ENCODE assay signal across 8 mouse cellular contexts in genomic region chr6:125190816-125191215, GRCm38 (mm10). TPM values are rescaled to one million over a fixed set of nuclear protein-coding genes. Genes with fewer than 3 reads are reported as not detected.
DNase-seq lines count a peak whose midpoint lies in the region; ATAC-seq and TF ChIP-seq lines count a peak whose summit lies in the region.

No protein-coding gene starts in this region.

- TF ChIP-seq CTCF in lung, embryonic 14.5 days (IDR thresholded peaks at IDR 0.05; ENCODE audit: low read depth), result no peak

- peak; percentile 37 for DNase-seq in lung, embryonic 14.5 days
- DNase-seq in lung, postnatal 25 days (ENCODE audit: low spot score), result no peak
- no peak for DNase-seq in embryonic facial prominence, embryonic 10.5 days (ENCODE audit: low spot score)
- DNase-seq in cerebellum, postnatal 25 days, result no peak
- no peak for DNase-seq in retina, embryonic 14.5 days (ENCODE audit: low spot score)
- no peak for DNase-seq in left cerebral cortex, postnatal 25 days (ENCODE audit: low spot score in 2 of 2)

- no peaks in the 10 kb centered on the region for H3K9me3 ChIP-seq in lung, embryonic 14.5 days (ENCODE audit: low read depth, low read length)
- no peaks in the 10 kb centered on the region for H3K9me3 ChIP-seq in embryonic facial prominence, embryonic 10.5 days
- no peaks in the 10 kb centered on the region for H3K9me3 ChIP-seq in intestine, embryonic 15.5 days
- H3K9me3 ChIP-seq in neural tube, embryonic 14.5 days (ENCODE audit: control insufficient read depth, low read length), result no peaks in the 10 kb centered on the region

- ATAC-seq in lung, embryonic 14.5 days (ENCODE audit: insufficient read depth), result no peak
- ATAC-seq in intestine, embryonic 15.5 days, result no peak
- no peak for ATAC-seq in neural tube, embryonic 14.5 days (ENCODE audit: low read depth)

- no peaks in the 10 kb centered on the region for H3K27me3 ChIP-seq in lung, embryonic 14.5 days (ENCODE audit: insufficient read depth, low read length)
- no peaks in the 10 kb centered on the region for H3K27me3 ChIP-seq in embryonic facial prominence, embryonic 10.5 days (replicated peaks; ENCODE audit: low read depth, poor library complexity, severe bottlenecking)
- H3K27me3 ChIP-seq in intestine, embryonic 15.5 days (replicated peaks), result no peaks in the 10 kb centered on the region
- H3K27me3 ChIP-seq in neural tube, embryonic 14.5 days (ENCODE audit: control insufficient read depth, insufficient read depth, low read length), result no peaks in the 10 kb centered on the region

- H3K4me1 ChIP-seq in lung, embryonic 14.5 days (ENCODE audit: insufficient read depth), result peaks cover 6% of the 10 kb centered on the region; the same call in 1 of the 2 replicates
- H3K4me1 ChIP-seq in embryonic facial prominence, embryonic 10.5 days, result peaks cover 24% of the 10 kb centered on the region
- no peaks in the 10 kb centered on the region; the same call in 1 of the 2 replicates for H3K4me1 ChIP-seq in intestine, embryonic 15.5 days (replicated peaks)
- peaks cover 6% of the 10 kb centered on the region; the same call in 1 of the 2 replicates for H3K4me1 ChIP-seq in neural tube, embryonic 14.5 days (ENCODE audit: control insufficient read depth, insufficient read depth, low read length)

- peaks cover 62% of the 10 kb centered on the region for H3K36me3 ChIP-seq in lung, embryonic 14.5 days (ENCODE audit: insufficient read depth)
- H3K36me3 ChIP-seq in embryonic facial prominence, embryonic 10.5 days (replicated peaks), result peaks cover 67% of the 10 kb centered on the region
- H3K36me3 ChIP-seq in intestine, embryonic 15.5 days, result peaks cover 31% of the 10 kb centered on the region
- H3K36me3 ChIP-seq in neural tube, embryonic 14.5 days (ENCODE audit: control insufficient read depth, insufficient read depth, low read length), result peaks cover 21% of the 10 kb centered on the region

- H3K4me3 ChIP-seq in lung, embryonic 14.5 days (ENCODE audit: low read depth, low read length), result peak overlapping the region; percentile 71
- H3K4me3 ChIP-seq in embryonic facial prominence, embryonic 10.5 days, result peak overlapping the region; percentile 84
- H3K4me3 ChIP-seq in intestine, embryonic 15.5 days (replicated peaks), result peak overlapping the region; percentile 70
- peak overlapping the region; percentile 66 for H3K4me3 ChIP-seq in neural tube, embryonic 14.5 days (ENCODE audit: low read depth, low read length)

- peak overlapping the region; percentile 78 for H3K4me2 ChIP-seq in lung, embryonic 14.5 days
- H3K4me2 ChIP-seq in intestine, embryonic 15.5 days (replicated peaks), result peak overlapping the region; percentile 52
- H3K4me2 ChIP-seq in neural tube, embryonic 14.5 days (ENCODE audit: low read depth, low read length), result peak overlapping the region; percentile 90

- peak overlapping the region; percentile 100 for H3K27ac ChIP-seq in lung, embryonic 14.5 days (ENCODE audit: low read depth)
- peak overlapping the region; percentile 99 for H3K27ac ChIP-seq in embryonic facial prominence, embryonic 10.5 days (replicated peaks)
- peak overlapping the region; percentile 100 for H3K27ac ChIP-seq in intestine, embryonic 15.5 days
- peak overlapping the region; percentile 97; the same call in 1 of the 2 replicates for H3K27ac ChIP-seq in neural tube, embryonic 14.5 days (ENCODE audit: low read depth, low read length)

- intact Hi-C loops in left cerebral cortex, postnatal 25 days (cut with DNase I), result no loop called here

- H3K9ac ChIP-seq in lung, embryonic 14.5 days, result peak overlapping the region; percentile 84
- peak overlapping the region; percentile 67 for H3K9ac ChIP-seq in intestine, embryonic 15.5 days
- H3K9ac ChIP-seq in neural tube, embryonic 14.5 days (replicated peaks; ENCODE audit: low read depth, low read length), result peak overlapping the region; percentile 37

RNA-seq across cellular contexts. Expression of gene Ncapd2, which starts 0.7 kb away (rescaled TPM):
- polyA plus RNA-seq in lung, embryonic 14.5 days (2014; fragmentation: Nextera tagmentation; extraction: Ambion mirVana), result 151 and 167 TPM in 2 replicates
- 261 and 263 TPM in 2 replicates for polyA plus RNA-seq in embryonic facial prominence, embryonic 10.5 days (2016; fragmentation: Nextera tagmentation; extraction: Ambion mirVana)
- polyA plus RNA-seq in intestine, embryonic 15.5 days (2015; fragmentation: Nextera tagmentation; extraction: Ambion mirVana), result 83.3 and 96.9 TPM in 2 replicates
- polyA plus RNA-seq in neural tube, embryonic 14.5 days (2014; fragmentation: Nextera tagmentation; extraction: Ambion mirVana), result 22.6 and 46.4 TPM in 2 replicates
- 10 to 100 TPM; 18.9 to 25.6 TPM for total RNA-seq in left cerebral cortex, postnatal 25 days (2021)

RNA-seq across cellular contexts. Expression of gene Mrpl51, which starts 0.8 kb away (rescaled TPM):
- polyA plus RNA-seq in lung, embryonic 14.5 days (2014; fragmentation: Nextera tagmentation; extraction: Ambion mirVana), result 202 and 205 TPM in 2 replicates
- 207 and 214 TPM in 2 replicates for polyA plus RNA-seq in embryonic facial prominence, embryonic 10.5 days (2016; fragmentation: Nextera tagmentation; extraction: Ambion mirVana)
- polyA plus RNA-seq in intestine, embryonic 15.5 days (2015; fragmentation: Nextera tagmentation; extraction: Ambion mirVana), result 267 and 273 TPM in 2 replicates
- polyA plus RNA-seq in neural tube, embryonic 14.5 days (2014; fragmentation: Nextera tagmentation; extraction: Ambion mirVana), result 135 and 138 TPM in 2 replicates
- total RNA-seq in left cerebral cortex, postnatal 25 days (2021), result 10 to 100 TPM; 70.4 to 73.6 TPM

RNA-seq across cellular contexts. Expression of gene Vamp1, which starts 24.5 kb away (rescaled TPM):
- polyA plus RNA-seq in lung, embryonic 14.5 days (2014; fragmentation: Nextera tagmentation; extraction: Ambion mirVana), result 2.4 and 2.6 TPM in 2 replicates
- polyA plus RNA-seq in embryonic facial prominence, embryonic 10.5 days (2016; fragmentation: Nextera tagmentation; extraction: Ambion mirVana), result 2.6 and 3.1 TPM in 2 replicates
- 4.6 and 5.3 TPM in 2 replicates for polyA plus RNA-seq in intestine, embryonic 15.5 days (2015; fragmentation: Nextera tagmentation; extraction: Ambion mirVana)
- 14.1 and 21.2 TPM in 2 replicates for polyA plus RNA-seq in neural tube, embryonic 14.5 days (2014; fragmentation: Nextera tagmentation; extraction: Ambion mirVana)
- total RNA-seq in left cerebral cortex, postnatal 25 days (2021), result 10 to 100 TPM; 87.8 to 97.9 TPM

RNA-seq across cellular contexts. Expression of gene Gapdh, which starts 24.5 kb away (rescaled TPM):
- polyA plus RNA-seq in lung, embryonic 14.5 days (2014; fragmentation: Nextera tagmentation; extraction: Ambion mirVana), result 1,954 TPM in 2 replicates
- 2,731 and 2,955 TPM in 2 replicates for polyA plus RNA-seq in embryonic facial prominence, embryonic 10.5 days (2016; fragmentation: Nextera tagmentation; extraction: Ambion mirVana)
- 2,230 and 2,316 TPM in 2 replicates for polyA plus RNA-seq in intestine, embryonic 15.5 days (2015; fragmentation: Nextera tagmentation; extraction: Ambion mirVana)
- polyA plus RNA-seq in neural tube, embryonic 14.5 days (2014; fragmentation: Nextera tagmentation; extraction: Ambion mirVana), result 1,265 and 1,492 TPM in 2 replicates
- total RNA-seq in left cerebral cortex, postnatal 25 days (2021), result 1,000 to 10,000 TPM; 2,469 to 2,584 TPM

RNA-seq across cellular contexts. Expression of gene Tapbpl, which starts 40.8 kb away (rescaled TPM):
- polyA plus RNA-seq in lung, embryonic 14.5 days (2014; fragmentation: Nextera tagmentation; extraction: Ambion mirVana), result 4.3 and 5.4 TPM in 2 replicates
- 0.98 and 1.6 TPM in 2 replicates for polyA plus RNA-seq in embryonic facial prominence, embryonic 10.5 days (2016; fragmentation: Nextera tagmentation; extraction: Ambion mirVana)
- 8.7 and 10.7 TPM in 2 replicates for polyA plus RNA-seq in intestine, embryonic 15.5 days (2015; fragmentation: Nextera tagmentation; extraction: Ambion mirVana)
- polyA plus RNA-seq in neural tube, embryonic 14.5 days (2014; fragmentation: Nextera tagmentation; extraction: Ambion mirVana), result 5.0 and 5.1 TPM in 2 replicates
- total RNA-seq in left cerebral cortex, postnatal 25 days (2021), result 1 to 10 TPM; 3.5 to 4.0 TPM
